Mouse (Mus musculus) embryonic facial prominence, embryonic 12.5 days (tissue): ENCODE measurements around the gene Tbc1d10a. TPM values are rescaled to one million over a fixed set of nuclear protein-coding genes. Genes with fewer than 3 reads are reported as not detected.

Source experiments
- ATAC-seq: fragments of 200-750 bp; cut with Nextera tagmentation; 2 replicates; pipeline ENCODE4 v1.8.0; 2017; ENCODE audit not compliant: insufficient number of reproducible peaks, insufficient read depth, low FRiP score, low TSS enrichment
- H3K27ac ChIP-seq: fragments of 300-500 bp; sonication (generic); 2 replicates; pipeline ENCODE4 v1.5.1; 2016; ENCODE audit warnings: mild to moderate bottlenecking
- H3K27me3 ChIP-seq: fragments of 300-500 bp; sonication (generic); 2 replicates; pipeline ENCODE4 v1.6.1; 2016; ENCODE audit warnings: mild to moderate bottlenecking, moderate library complexity
- H3K36me3 ChIP-seq: fragments of 300-500 bp; sonication (generic); 2 replicates; pipeline ENCODE4 v1.6.1; 2016; ENCODE audit warnings: mild to moderate bottlenecking
- H3K4me1 ChIP-seq: fragments of 300-500 bp; sonication (generic); 2 replicates; pipeline ENCODE4 v1.6.1; 2016
- H3K4me2 ChIP-seq: fragments of 300-500 bp; sonication (generic); replicated peaks from 2 replicates; pipeline ENCODE4 v1.6.1; 2016; ENCODE audit warnings: mild to moderate bottlenecking, moderate library complexity
- H3K4me3 ChIP-seq: fragments of 300-500 bp; sonication (generic); 2 replicates; pipeline ENCODE4 v1.5.1; 2016; ENCODE audit warnings: mild to moderate bottlenecking
- H3K9ac ChIP-seq: fragments of 300-500 bp; sonication (generic); 2 replicates; pipeline ENCODE4 v1.6.1; 2016; ENCODE audit warnings: mild to moderate bottlenecking, moderate library complexity
- H3K9me3 ChIP-seq: fragments of 300-500 bp; sonication (generic); 2 replicates; pipeline ENCODE4 v1.6.1; 2016; ENCODE audit warnings: mild to moderate bottlenecking, moderate library complexity
- WGBS: fragments of 180-500 bp; shearing (Covaris S2); methylation state at CpG from one replicate; pipeline ENCODE4 v1.1.7; 2016; 5-methylcytosine and 5-hydroxymethylcytosine counted together
- polyA plus RNA-seq: library from polyadenylated mRNA; unstranded; fragments of >200 nt; fragmentation: Nextera tagmentation; extraction: Ambion mirVana; gene quantifications from 2 replicates; pipeline ENCODE4 v1.2.1, GENCODE M21; 2016

Gene Tbc1d10a
- polyA plus RNA-seq, 1 experiment from 2014 or later, result 34.7 TPM

DNA sequence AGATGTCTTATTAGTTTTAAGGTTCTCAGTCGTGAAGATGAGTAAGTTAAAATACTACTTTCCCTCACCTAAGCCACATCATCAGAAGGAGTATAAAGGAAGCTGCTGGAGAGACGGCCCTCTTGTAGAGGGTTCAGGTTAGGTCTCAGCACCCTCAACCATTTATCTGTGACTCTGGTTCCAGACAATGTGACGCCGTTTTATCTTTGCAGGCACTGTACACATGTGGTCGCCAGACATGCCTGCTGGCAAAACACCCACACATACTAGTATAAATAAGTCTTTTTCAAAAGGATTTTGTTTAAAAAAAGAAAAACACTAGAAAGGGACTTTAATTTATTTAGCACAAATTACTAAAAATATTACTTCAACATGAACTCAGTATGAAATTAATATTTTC is 30.9 kb upstream of the Tbc1d10a start:
- Histone ChIP-seq H3K27ac (no peak overlapping the region), H3K4me2 (no peak overlapping the region), H3K9ac (no peak overlapping the region), H3K4me3 (no peak overlapping the region), H3K27me3 (no peaks in the 10 kb centered on the region), H3K9me3 (no peaks in the 10 kb centered on the region), H3K36me3 (0 out of 2 replicates have a peak, but pooled peaks cover 6% of the 10 kb centered on the region), H3K4me1 (peaks cover 5% of the 10 kb centered on the region)
- no peak for ATAC-seq
- 66% methylated on average over 5 of the region's 5 CpGs for WGBS

DNA sequence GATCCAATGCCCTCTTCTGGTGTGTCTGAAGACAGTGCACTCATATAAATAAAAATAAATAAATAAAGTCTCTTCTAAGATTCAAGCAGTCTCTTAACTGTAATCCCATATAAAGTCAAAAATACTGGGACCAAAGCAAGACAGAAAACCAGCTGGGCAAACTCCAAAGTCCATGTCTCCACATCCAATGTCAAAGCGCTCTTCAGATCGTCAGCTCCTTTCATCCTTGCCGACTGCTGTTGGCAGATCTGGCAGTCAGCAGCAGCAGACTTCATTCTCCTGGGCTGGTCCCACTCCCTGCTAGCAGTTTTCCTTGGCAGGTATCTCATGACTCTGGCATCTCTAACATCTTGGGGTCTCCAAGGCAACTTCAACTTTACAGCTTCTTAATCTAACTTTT is 27.9 kb upstream of the Tbc1d10a start:
- H3K4me3 ChIP-seq, result no peak overlapping the region
- 89% methylated on average over 3 of the region's 3 CpGs for WGBS

DNA sequence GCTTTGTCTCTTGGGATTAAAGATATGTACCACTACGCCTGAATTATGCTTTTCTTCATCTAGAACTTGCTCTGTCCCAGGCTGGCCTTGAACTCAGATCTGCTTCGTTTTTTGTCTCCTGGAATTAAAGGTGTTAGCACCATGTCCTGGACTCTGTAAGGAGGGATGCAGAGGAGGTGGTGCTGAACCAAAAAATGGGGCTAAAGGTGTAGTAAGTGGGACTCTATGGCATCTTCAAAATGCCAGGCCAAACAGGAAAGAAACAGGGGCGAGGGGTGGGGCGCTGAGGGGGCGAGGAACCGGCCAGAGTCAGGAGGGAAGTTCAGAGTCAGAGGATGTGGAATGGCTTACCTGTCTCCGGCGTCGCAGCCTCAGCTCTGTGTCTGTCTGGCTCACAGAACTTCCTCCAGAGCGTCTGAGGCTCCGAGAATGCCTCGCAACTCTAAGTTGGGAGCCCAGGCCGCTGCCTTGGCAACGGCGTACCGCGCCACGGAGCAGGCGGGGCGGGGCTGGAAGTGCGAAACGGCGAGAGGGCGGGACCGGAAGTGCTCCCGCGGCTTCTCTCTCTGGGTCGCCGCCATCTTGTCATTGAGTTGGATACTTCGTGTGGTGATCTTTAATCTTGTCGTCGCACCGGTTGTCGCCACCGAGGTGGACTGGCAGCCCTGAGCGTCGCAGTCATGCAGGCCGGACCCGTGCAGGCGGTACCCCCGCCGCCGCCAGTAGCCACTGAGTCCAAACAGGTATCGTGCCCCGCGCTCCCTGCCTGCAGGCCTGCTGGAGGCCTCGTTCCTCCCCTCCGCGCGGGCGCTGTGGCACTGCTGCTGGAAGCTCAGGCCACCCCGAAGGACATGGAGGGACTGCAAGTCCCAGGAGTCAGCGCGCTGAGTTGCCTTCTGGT is 26.5 kb upstream of the Tbc1d10a start, which contains the start of the genes Ccdc157 and Sf3a1:
Gene Ccdc157 (minus strand): TSS at position 486 of the 901 bp plus-strand sequence.
Gene Sf3a1 (plus strand): TSS at position 543 of the 901 bp plus-strand sequence.
- WGBS, result under 1% methylated on average over 54 of the region's 54 CpGs
- Histone ChIP-seq H3K27me3 (no peaks in the 10 kb centered on the region), H3K4me2 (peak within 1 kb of the TSS; percentile 96), H3K4me3 (peak within 1 kb of the TSS; percentile 78), H3K36me3 (peaks cover 34% of the 10 kb centered on the region), H3K27ac (peak within 1 kb of the TSS; percentile 74), H3K9me3 (no peaks in the 10 kb centered on the region), H3K9ac (peak within 1 kb of the TSS; percentile 76), H3K4me1 (peaks cover 39% of the 10 kb centered on the region)
- peak; percentile 95 for ATAC-seq

More for the DNA sequence above, 27.9 kb upstream of the Tbc1d10a start:
- H3K9me3 ChIP-seq, result no peaks in the 10 kb centered on the region
- no peak overlapping the region for H3K9ac ChIP-seq
- no peaks in the 10 kb centered on the region for H3K27me3 ChIP-seq
- peaks cover 21% of the 10 kb centered on the region for H3K36me3 ChIP-seq
- no peak for ATAC-seq
- peaks cover 27% of the 10 kb centered on the region for H3K4me1 ChIP-seq
- no peak overlapping the region for H3K4me2 ChIP-seq
- no peak overlapping the region for H3K27ac ChIP-seq

DNA sequence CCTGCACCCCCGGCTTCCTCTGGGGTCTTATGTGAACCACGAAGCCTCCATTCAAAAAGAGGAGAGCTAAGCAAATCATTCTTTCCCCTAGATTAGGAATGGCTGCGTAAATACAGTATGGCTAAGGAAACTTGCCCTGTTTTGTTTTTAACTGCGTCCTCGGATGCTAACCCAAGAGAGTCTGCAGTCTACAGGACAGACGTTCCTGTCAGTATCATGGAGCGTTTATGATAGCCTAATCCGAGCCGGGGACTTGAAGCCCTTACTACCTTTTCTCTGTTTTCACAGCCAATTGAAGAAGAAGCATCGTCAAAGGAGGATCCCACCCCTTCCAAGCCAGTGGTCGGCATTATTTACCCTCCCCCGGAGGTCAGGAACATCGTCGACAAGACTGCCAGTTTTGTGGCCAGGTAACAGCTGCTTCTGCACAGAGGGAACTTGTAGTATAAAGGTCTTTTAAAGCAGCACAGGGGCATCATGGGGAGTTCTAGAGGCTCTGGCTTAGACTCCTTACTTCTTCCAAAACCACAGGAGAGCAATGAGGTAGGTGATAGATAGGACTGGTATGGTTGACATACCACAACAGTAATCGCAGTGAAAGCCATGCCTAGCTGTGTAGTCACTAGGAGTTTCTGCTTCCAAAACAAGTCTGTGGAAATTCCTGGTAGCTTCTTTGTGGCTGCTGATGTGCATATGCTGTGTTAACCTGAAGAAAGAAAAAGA is 25.7 kb upstream of the Tbc1d10a start:
- peak overlapping the region; percentile 78 for H3K4me3 ChIP-seq
- peak overlapping the region; percentile 74 for H3K27ac ChIP-seq
- peak overlapping the region; percentile 76 for H3K9ac ChIP-seq
- no peaks in the 10 kb centered on the region for H3K27me3 ChIP-seq
- peaks cover 44% of the 10 kb centered on the region for H3K4me1 ChIP-seq
- H3K4me2 ChIP-seq, result peak overlapping the region; percentile 96
- 8% methylated on average over 15 of the region's 15 CpGs for WGBS
- no peak for ATAC-seq
- H3K9me3 ChIP-seq, result no peaks in the 10 kb centered on the region
- H3K36me3 ChIP-seq, result peaks cover 42% of the 10 kb centered on the region

DNA sequence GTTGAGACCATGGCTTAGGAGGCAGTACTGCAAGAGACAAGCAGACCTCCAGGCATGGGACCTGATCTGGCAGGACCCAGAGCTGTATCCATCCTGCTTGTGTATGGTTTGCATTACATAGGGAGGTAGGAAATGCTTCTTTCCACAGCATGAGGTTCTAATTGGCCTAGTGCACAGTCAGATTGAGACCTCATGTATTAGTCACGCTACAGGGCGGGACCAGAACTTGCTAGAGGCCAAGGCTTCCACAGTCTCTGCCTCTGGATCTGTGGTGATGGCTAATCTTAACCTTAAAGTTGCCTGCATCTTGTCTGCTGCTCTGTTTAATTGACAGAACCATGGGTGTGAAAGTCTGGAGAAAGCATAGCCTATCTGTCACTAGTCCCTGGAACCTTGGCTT is 21.9 kb upstream of the Tbc1d10a start:
- 58% methylated on average over 2 of the region's 2 CpGs for WGBS
- ATAC-seq, result no peak
- Histone ChIP-seq H3K9ac (no peak overlapping the region), H3K4me2 (no peak overlapping the region), H3K9me3 (no peaks in the 10 kb centered on the region), H3K36me3 (peaks cover 80% of the 10 kb centered on the region), H3K4me3 (no peak overlapping the region), H3K27ac (peak overlapping the region; percentile 17; the same call in 1 of the 2 replicates), H3K4me1 (peaks cover 40% of the 10 kb centered on the region), H3K27me3 (no peaks in the 10 kb centered on the region)

DNA sequence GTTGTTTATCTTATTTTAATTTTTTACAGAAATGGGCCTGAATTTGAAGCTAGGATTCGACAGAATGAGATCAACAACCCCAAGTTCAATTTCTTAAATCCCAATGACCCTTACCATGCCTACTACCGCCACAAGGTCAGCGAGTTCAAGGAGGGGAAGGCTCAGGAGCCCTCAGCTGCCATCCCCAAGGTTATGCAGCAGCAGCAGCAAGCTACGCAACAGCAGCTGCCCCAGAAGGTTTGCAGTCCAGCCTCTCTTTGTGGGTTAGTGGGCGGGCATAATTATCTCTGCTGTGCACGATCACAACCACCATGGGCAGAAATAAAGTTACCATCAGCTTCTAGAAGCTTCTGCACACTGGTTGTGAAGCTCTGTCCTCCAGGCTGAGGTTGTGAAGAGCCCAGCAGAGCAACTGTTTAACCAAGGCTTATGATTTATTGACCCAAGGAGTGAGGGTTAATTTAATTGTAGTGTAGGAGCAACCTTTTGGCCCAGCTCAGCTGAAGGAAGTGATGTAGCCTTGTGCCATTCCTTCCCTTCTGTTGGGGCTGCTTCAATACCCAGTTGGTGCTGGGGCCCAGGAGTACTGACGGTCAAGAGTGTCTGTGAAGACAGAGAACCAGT is 20.0 kb upstream of the Tbc1d10a start:
- no peak for ATAC-seq
- Histone ChIP-seq H3K27ac (no peak overlapping the region), H3K9ac (no peak overlapping the region), H3K9me3 (no peaks in the 10 kb centered on the region), H3K36me3 (peaks cover 96% of the 10 kb centered on the region), H3K4me2 (no peak overlapping the region), H3K4me1 (peaks cover 32% of the 10 kb centered on the region), H3K4me3 (no peak overlapping the region), H3K27me3 (no peaks in the 10 kb centered on the region)
- 87% methylated on average over 7 of the region's 7 CpGs for WGBS

DNA sequence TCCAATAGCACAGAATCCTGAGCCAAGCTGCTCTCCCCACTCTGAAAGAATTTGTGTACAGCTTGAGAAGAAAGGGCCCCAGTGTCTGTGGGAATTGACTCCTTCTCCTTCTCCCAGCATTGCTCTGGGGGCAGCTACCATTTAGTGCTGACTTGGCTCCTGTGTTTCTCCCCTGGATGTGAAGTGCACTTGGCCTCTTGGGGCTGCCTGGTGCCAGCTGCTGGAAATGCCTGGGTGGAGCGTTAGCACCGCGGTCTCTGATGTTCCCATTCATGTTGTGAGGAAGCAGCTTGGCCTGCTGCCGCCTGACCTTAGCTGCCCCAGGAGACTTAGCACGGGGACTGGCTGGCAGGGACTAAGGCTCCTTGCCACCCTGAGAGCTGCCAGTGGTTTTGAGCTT is 12.0 kb upstream of the Tbc1d10a start:
- H3K36me3 ChIP-seq, result peaks cover 99% of the 10 kb centered on the region
- ATAC-seq, result no peak
- H3K9me3 ChIP-seq, result no peaks in the 10 kb centered on the region
- H3K27ac ChIP-seq, result no peak overlapping the region
- WGBS, result 93% methylated on average over 5 of the region's 5 CpGs
- H3K4me2 ChIP-seq, result no peak overlapping the region
- no peak overlapping the region for H3K4me3 ChIP-seq
- no peaks in the 10 kb centered on the region for H3K27me3 ChIP-seq
- no peak overlapping the region for H3K9ac ChIP-seq
- no peaks in the 10 kb centered on the region for H3K4me1 ChIP-seq

DNA sequence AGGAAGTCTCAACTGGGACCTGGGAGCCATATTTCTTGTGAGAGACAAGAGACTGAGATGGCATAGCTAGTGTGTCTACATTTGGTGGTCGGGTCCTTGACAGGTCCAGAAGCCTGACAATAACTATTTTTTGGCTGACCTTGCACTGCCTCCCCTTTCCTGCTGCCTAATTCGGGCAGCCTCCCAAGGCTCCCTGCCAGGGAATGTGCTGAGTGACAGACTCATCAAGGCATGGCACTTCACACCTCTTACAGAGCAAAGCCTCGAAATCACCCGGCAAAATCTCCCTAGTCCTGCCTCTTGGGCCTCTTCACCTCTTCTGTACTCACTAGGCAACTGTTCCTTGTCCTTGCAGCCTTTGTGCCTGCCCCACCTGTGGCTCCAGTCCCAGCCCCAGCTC is 8.9 kb upstream of the Tbc1d10a start:
- Histone ChIP-seq H3K4me2 (no peak overlapping the region), H3K36me3 (peaks cover 98% of the 10 kb centered on the region), H3K9me3 (no peaks in the 10 kb centered on the region), H3K27ac (no peak overlapping the region), H3K27me3 (no peaks in the 10 kb centered on the region), H3K9ac (no peak overlapping the region), H3K4me1 (no peaks in the 10 kb centered on the region), H3K4me3 (no peak overlapping the region)
- WGBS, result 88% methylated on average over 4 of the region's 4 CpGs
- no peak for ATAC-seq

DNA sequence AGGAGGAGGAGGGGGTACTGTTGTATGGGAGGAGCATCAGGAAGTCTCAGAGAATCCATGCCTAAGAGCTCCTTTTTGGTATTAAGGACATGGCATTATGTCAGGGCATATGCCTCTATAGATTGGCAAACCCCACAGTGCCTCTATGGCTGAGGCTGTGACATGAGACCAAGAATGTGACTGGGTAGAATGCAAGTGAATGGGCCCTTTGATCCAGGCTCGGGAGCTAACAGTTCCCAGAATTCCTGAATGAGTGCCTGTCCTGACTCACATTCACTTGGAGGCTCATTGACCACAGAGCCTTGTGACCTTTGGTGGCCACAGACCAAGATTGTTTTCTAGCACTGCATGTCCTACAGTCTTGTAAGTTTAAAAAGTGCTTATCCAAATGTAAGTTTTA is 4.5 kb upstream of the Tbc1d10a start:
- H3K36me3 ChIP-seq, result peaks cover 62% of the 10 kb centered on the region

DNA sequence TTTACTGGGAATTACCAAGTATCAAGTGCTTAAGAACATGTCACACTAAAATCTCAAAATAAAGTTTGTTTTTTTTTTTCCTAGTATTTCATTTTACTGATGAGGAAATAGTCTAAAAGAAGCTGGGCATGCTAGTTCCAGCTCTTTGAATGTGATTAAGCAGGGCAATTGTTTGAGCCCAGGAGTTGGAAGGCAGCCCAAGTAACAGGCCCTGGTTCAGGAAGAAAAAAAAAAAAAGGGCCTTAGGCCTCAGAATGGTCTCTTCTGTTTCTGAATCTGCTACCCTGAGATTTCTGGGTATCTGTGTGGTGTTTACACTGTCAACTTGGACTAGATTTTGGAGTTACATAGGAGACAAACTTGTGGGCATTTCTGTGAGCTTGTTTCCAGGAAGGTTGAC is 3.1 kb upstream of the Tbc1d10a start:
- H3K9me3 ChIP-seq, result no peaks in the 10 kb centered on the region
- peaks cover 47% of the 10 kb centered on the region for H3K36me3 ChIP-seq
- H3K27ac ChIP-seq, result no peak overlapping the region
- H3K9ac ChIP-seq, result no peak overlapping the region
- no peaks in the 10 kb centered on the region for H3K27me3 ChIP-seq
- H3K4me1 ChIP-seq, result peaks cover 8% of the 10 kb centered on the region; the same call in 1 of the 2 replicates
- H3K4me2 ChIP-seq, result no peak overlapping the region
- H3K4me3 ChIP-seq, result no peak overlapping the region
- ATAC-seq, result no peak

More for the DNA sequence above, 4.5 kb upstream of the Tbc1d10a start:
- ATAC-seq, result no peak
- no peak overlapping the region for H3K4me3 ChIP-seq
- no peaks in the 10 kb centered on the region for H3K4me1 ChIP-seq
- no peaks in the 10 kb centered on the region for H3K27me3 ChIP-seq
- H3K27ac ChIP-seq, result no peak overlapping the region
- H3K4me2 ChIP-seq, result no peak overlapping the region
- WGBS, result 13% methylated on average over 1 of the region's 1 CpGs
- H3K9ac ChIP-seq, result no peak overlapping the region
- no peaks in the 10 kb centered on the region for H3K9me3 ChIP-seq

DNA sequence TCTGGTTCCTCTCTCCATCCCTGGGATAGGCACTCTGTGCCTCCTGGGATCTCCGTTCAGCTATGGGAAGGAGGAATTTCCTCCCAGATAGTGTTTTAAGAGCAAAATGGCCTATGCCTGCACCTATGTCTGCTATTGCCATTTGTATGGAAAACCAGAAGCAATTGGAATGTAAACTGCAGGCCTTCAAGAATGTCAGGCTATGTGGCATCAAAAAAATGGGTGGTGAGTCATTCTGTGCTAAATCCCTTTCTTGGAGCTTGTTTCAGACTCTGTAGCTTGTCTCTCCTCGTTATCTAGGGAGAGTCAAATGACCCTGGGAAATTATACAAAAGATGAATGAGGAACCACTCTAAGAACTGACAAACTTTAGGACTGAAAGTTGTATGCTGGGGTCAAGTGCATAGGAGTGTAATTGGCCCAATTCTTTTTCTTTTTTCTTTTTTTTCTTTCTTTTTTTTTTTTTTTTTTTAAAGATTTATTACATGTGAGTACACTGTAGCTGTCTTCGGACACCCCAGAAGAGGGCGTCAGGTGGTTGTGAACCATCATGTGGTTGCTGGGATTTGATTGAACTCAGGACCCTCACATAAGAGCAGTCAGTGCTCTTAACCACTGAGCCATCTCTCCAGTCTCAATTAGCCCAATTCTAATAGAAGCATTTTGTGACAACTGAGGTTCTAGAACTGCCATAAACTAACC is 2.2 kb upstream of the Tbc1d10a start:
- H3K9ac ChIP-seq, result no peak overlapping the region
- H3K27me3 ChIP-seq, result no peaks in the 10 kb centered on the region
- no peaks in the 10 kb centered on the region for H3K9me3 ChIP-seq
- peaks cover 8% of the 10 kb centered on the region; the same call in 1 of the 2 replicates for H3K4me1 ChIP-seq
- no peak for ATAC-seq
- no peak overlapping the region for H3K27ac ChIP-seq
- no peak overlapping the region for H3K4me2 ChIP-seq
- H3K36me3 ChIP-seq, result peaks cover 38% of the 10 kb centered on the region
- H3K4me3 ChIP-seq, result no peak overlapping the region
- WGBS, result 77% methylated on average over 4 of the region's 4 CpGs
